Mouse (Mus musculus): ENCODE measurements around the gene Birc5. TPM values are rescaled to one million over a fixed set of nuclear protein-coding genes. Genes with fewer than 3 reads are reported as not detected.
A peak's percentile ranks its signal among the peaks of the same experiment; 100 is the strongest.
"Not testable (repeated sequence)": the region's sequence is repeated elsewhere in the genome, so short reads cannot be mapped to it uniquely, and the experiment has no call there.

Birc5 gene
- polyA plus RNA-seq (2015; fragmentation: Nextera tagmentation; extraction: Ambion mirVana), result 307 and 322 TPM in 2 replicates

- under 1% methylated on average over 51 of the region's 51 CpGs for WGBS
- no peaks in the 10 kb centered on the region for H3K27me3 ChIP-seq
- peaks cover 28% of the 10 kb centered on the region for H3K4me1 ChIP-seq
- peaks cover 29% of the 10 kb centered on the region for H3K36me3 ChIP-seq
- H3K9ac ChIP-seq, result peak within 1 kb of the TSS; percentile 86
- H3K9me3 ChIP-seq, result no peaks in the 10 kb centered on the region
- peak within 1 kb of the TSS; percentile 96 for H3K27ac ChIP-seq
- ATAC-seq (ENCODE audit: low FRiP score, low read depth), result peak; percentile 93
- peak within 1 kb of the TSS; percentile 85 for H3K4me2 ChIP-seq (replicated peaks)
- peak within 1 kb of the TSS; percentile 70 for H3K4me3 ChIP-seq
Measured at GRCm38 (mm10) chr11:117848985-117849671, at the start of gene Birc5. TSS of gene Birc5 (plus strand) at chr11:117849251.

GRCm38 (mm10) chr11:117800038-117800437 is 49.0 kb upstream of the Birc5 start:
- no peak for ATAC-seq (ENCODE audit: low FRiP score, low read depth)
- H3K36me3 ChIP-seq, result no peaks in the 10 kb centered on the region
- H3K27ac ChIP-seq, result no peak overlapping the region
- no peak overlapping the region for H3K4me2 ChIP-seq (replicated peaks)
- 0 out of 2 replicates have a peak, but pooled peaks cover 3% of the 10 kb centered on the region for H3K4me1 ChIP-seq
- H3K9me3 ChIP-seq, result no peaks in the 10 kb centered on the region
- no peak overlapping the region for H3K9ac ChIP-seq
- 83% methylated on average over 7 of the region's 7 CpGs for WGBS
- no peaks in the 10 kb centered on the region for H3K27me3 ChIP-seq
- H3K4me3 ChIP-seq, result no peak overlapping the region

- Histone ChIP-seq H3K27ac (no peak overlapping the region), H3K4me2 (replicated peaks) (no peak overlapping the region), H3K27me3 (no peaks in the 10 kb centered on the region), H3K9ac (no peak overlapping the region), H3K4me1 (0 out of 2 replicates have a peak, but pooled peaks cover 3% of the 10 kb centered on the region), H3K9me3 (no peaks in the 10 kb centered on the region), H3K36me3 (no peaks in the 10 kb centered on the region), H3K4me3 (no peak overlapping the region)
- no peak for ATAC-seq (ENCODE audit: low FRiP score, low read depth)
- WGBS, result 64% methylated on average over 7 of the region's 7 CpGs
Measured at GRCm38 (mm10) chr11:117801650-117802049, 47.4 kb upstream of the Birc5 start.

- Histone ChIP-seq H3K27me3 (no peaks in the 10 kb centered on the region), H3K4me1 (0 out of 2 replicates have a peak, but pooled peaks cover 2% of the 10 kb centered on the region), H3K4me2 (replicated peaks) (no peak overlapping the region), H3K27ac (no peak overlapping the region), H3K9ac (no peak overlapping the region), H3K9me3 (no peaks in the 10 kb centered on the region), H3K36me3 (no peaks in the 10 kb centered on the region), H3K4me3 (no peak overlapping the region)
- no peak for ATAC-seq (ENCODE audit: low FRiP score, low read depth)
- 87% methylated on average over 3 of the region's 3 CpGs for WGBS
Measured at GRCm38 (mm10) chr11:117803166-117803688, 45.8 kb upstream of the Birc5 start.

- Histone ChIP-seq H3K36me3 (peaks cover under 1% of the 10 kb centered on the region; the same call in 1 of the 2 replicates), H3K4me3 (no peak overlapping the region), H3K9ac (no peak overlapping the region), H3K27ac (no peak overlapping the region), H3K27me3 (no peaks in the 10 kb centered on the region), H3K9me3 (no peaks in the 10 kb centered on the region), H3K4me2 (replicated peaks) (no peak overlapping the region), H3K4me1 (peaks cover 22% of the 10 kb centered on the region)
- ATAC-seq (ENCODE audit: low FRiP score, low read depth), result no peak
- WGBS, result 90% methylated on average over 6 of the region's 6 CpGs
Measured at GRCm38 (mm10) chr11:117806781-117807180, 42.3 kb upstream of the Birc5 start.

GRCm38 (mm10) chr11:117809407-117810311 is 39.4 kb upstream of the Birc5 start, which contains the start of the genes Gm20708 and Syngr2:
TSS of gene Gm20708 (plus strand) at chr11:117809668.
TSS of gene Syngr2 (plus strand) at chr11:117809668.
- Histone ChIP-seq H3K4me1 (peaks cover 22% of the 10 kb centered on the region), H3K36me3 (peaks cover 30% of the 10 kb centered on the region), H3K4me2 (replicated peaks) (peak within 1 kb of the TSS; percentile 100), H3K9me3 (no peaks in the 10 kb centered on the region), H3K27me3 (no peaks in the 10 kb centered on the region), H3K9ac (peak within 1 kb of the TSS; percentile 81), H3K4me3 (peak within 1 kb of the TSS; percentile 91), H3K27ac (peak within 1 kb of the TSS; percentile 44)
- under 1% methylated on average over 75 of the region's 75 CpGs for WGBS
- ATAC-seq (ENCODE audit: low FRiP score, low read depth), result peak; percentile 77; the same call in 1 of the 2 replicates

- Histone ChIP-seq H3K4me2 (replicated peaks) (peak overlapping the region; percentile 100), H3K36me3 (peaks cover 38% of the 10 kb centered on the region), H3K27ac (peak overlapping the region; percentile 44; the same call in 1 of the 2 replicates), H3K27me3 (no peaks in the 10 kb centered on the region), H3K4me1 (peaks cover 22% of the 10 kb centered on the region), H3K4me3 (peak overlapping the region; percentile 91), H3K9me3 (no peaks in the 10 kb centered on the region), H3K9ac (peak overlapping the region; percentile 81)
- peak; percentile 76 for ATAC-seq (ENCODE audit: low FRiP score, low read depth)
- WGBS, result under 1% methylated on average over 21 of the region's 21 CpGs
Measured at GRCm38 (mm10) chr11:117810401-117811046, 38.5 kb upstream of the Birc5 start.

GRCm38 (mm10) chr11:117813867-117814266 is 35.2 kb upstream of the Birc5 start:
- WGBS, result 83% methylated on average over 5 of the region's 5 CpGs

GRCm38 (mm10) chr11:117814704-117815366 is 34.2 kb upstream of the Birc5 start:
- no peak overlapping the region for H3K4me3 ChIP-seq
- H3K27ac ChIP-seq, result no peak overlapping the region
- H3K36me3 ChIP-seq, result peaks cover 80% of the 10 kb centered on the region
- H3K9me3 ChIP-seq, result no peaks in the 10 kb centered on the region
- H3K4me2 ChIP-seq (replicated peaks), result no peak overlapping the region
- no peak for ATAC-seq (ENCODE audit: low FRiP score, low read depth)
- H3K4me1 ChIP-seq, result peaks cover 18% of the 10 kb centered on the region
- no peaks in the 10 kb centered on the region for H3K27me3 ChIP-seq
- H3K9ac ChIP-seq, result no peak overlapping the region
- 95% methylated on average over 6 of the region's 6 CpGs for WGBS

More at GRCm38 (mm10) chr11:117813867-117814266, 35.2 kb upstream of the Birc5 start:
- Histone ChIP-seq H3K9ac (no peak overlapping the region), H3K4me2 (replicated peaks) (no peak overlapping the region), H3K27ac (no peak overlapping the region), H3K4me3 (no peak overlapping the region), H3K36me3 (peaks cover 71% of the 10 kb centered on the region), H3K27me3 (no peaks in the 10 kb centered on the region), H3K4me1 (peaks cover 22% of the 10 kb centered on the region), H3K9me3 (no peaks in the 10 kb centered on the region)
- no peak for ATAC-seq (ENCODE audit: low FRiP score, low read depth)

GRCm38 (mm10) chr11:117815850-117816249 is 33.2 kb upstream of the Birc5 start:
- not testable (repeated sequence) for ATAC-seq (ENCODE audit: low FRiP score, low read depth)
- WGBS, result 82% methylated on average over 9 of the region's 9 CpGs

GRCm38 (mm10) chr11:117816389-117816996 is 32.6 kb upstream of the Birc5 start:
- ATAC-seq (ENCODE audit: low FRiP score, low read depth), result no peak
- H3K4me1 ChIP-seq, result peaks cover 1% of the 10 kb centered on the region; the same call in 1 of the 2 replicates
- no peak overlapping the region for H3K9ac ChIP-seq
- no peak overlapping the region for H3K4me2 ChIP-seq (replicated peaks)
- H3K27me3 ChIP-seq, result no peaks in the 10 kb centered on the region
- no peak overlapping the region for H3K27ac ChIP-seq
- 89% methylated on average over 13 of the region's 13 CpGs for WGBS
- H3K9me3 ChIP-seq, result no peaks in the 10 kb centered on the region
- no peak overlapping the region for H3K4me3 ChIP-seq
- H3K36me3 ChIP-seq, result peaks cover 97% of the 10 kb centered on the region

More at GRCm38 (mm10) chr11:117815850-117816249, 33.2 kb upstream of the Birc5 start:
- H3K9me3 ChIP-seq; H3K27ac ChIP-seq; H3K4me1 ChIP-seq; H3K4me2 ChIP-seq (replicated peaks); H3K4me3 ChIP-seq; H3K9ac ChIP-seq; H3K27me3 ChIP-seq: not testable (repeated sequence)
- peaks cover 90% of the 10 kb centered on the region for H3K36me3 ChIP-seq

All from limb, embryonic 13.5 days (tissue).